1 mouse cellular context compared by ENCODE assay signal in genomic region chr6:124813496-124813895, GRCm38 (mm10).
A peak's percentile ranks its signal among the peaks of the same experiment; 100 is the strongest.
TF ChIP-seq lines count a peak whose summit lies in the region.

No protein-coding gene starts in this region.

TF ChIP-seq in MEL, 35 proteins besides CTCF, POLR2A, EP300 and RAD21 (continued from another document):
- 0 out of 2 replicates have a peak, but pooled peaks have one; percentile 55 for TF ChIP-seq UBTF (IDR thresholded peaks at IDR 0.05; ENCODE audit: borderline replicate concordance, insufficient read depth, low read depth, low read length)
- no peak for TF ChIP-seq POLR2AphosphoS2 (IDR thresholded peaks at IDR 0.05; ENCODE audit: low read length)
- no peak for TF ChIP-seq ZMIZ1 (IDR thresholded peaks at IDR 0.05; ENCODE audit: low read depth, low read length)
- no peak for TF ChIP-seq ZC3H11A (IDR thresholded peaks at IDR 0.05; ENCODE audit: low read depth, low read length)
- TF ChIP-seq JUND (IDR thresholded peaks at IDR 0.05; ENCODE audit: low read depth, low read length), result no peak
- no peak for TF ChIP-seq MAFK (IDR thresholded peaks at IDR 0.05; ENCODE audit: borderline replicate concordance, low read depth, low read length)
- no peak for TF ChIP-seq RCOR1 (IDR thresholded peaks at IDR 0.05; ENCODE audit: low read depth, low read length)
- peak; percentile 93 for TF ChIP-seq MYC (IDR thresholded peaks at IDR 0.05; ENCODE audit: low read depth, low read length)
- peak; percentile 44; the same call in 1 of the 2 replicates for TF ChIP-seq CHD1 (IDR thresholded peaks at IDR 0.05; ENCODE audit: low read depth, low read length)
- TF ChIP-seq TAL1 (IDR thresholded peaks at IDR 0.05; ENCODE audit: low read length), result no peak
- no peak for TF ChIP-seq KAT2A (conservative IDR thresholded peaks at IDR 0.05; ENCODE audit: low read depth, low read length)
- peak; percentile 60 for TF ChIP-seq HCFC1 (IDR thresholded peaks at IDR 0.05; ENCODE audit: low read depth, low read length)
- TF ChIP-seq SIN3A (IDR thresholded peaks at IDR 0.05; ENCODE audit: low read length), result peak; percentile 39; the same call in 1 of the 2 replicates
- peak; percentile 77 for TF ChIP-seq NRF1 (IDR thresholded peaks at IDR 0.05; ENCODE audit: insufficient read depth, low read depth, low read length, poor library complexity, severe bottlenecking)
TF ChIP-seq in MEL: peak in this region for 14.
